In genomic region chr7:29247314-29247700, GRCm38 (mm10) we compare ENCODE assay signal across 8 mouse cellular contexts. TPM values are rescaled to one million over a fixed set of nuclear protein-coding genes. Genes with fewer than 3 reads are reported as not detected.
DNase-seq lines count a peak whose midpoint lies in the region; ATAC-seq and TF ChIP-seq lines count a peak whose summit lies in the region.

No protein-coding gene starts in this region.

- H3K4me1 ChIP-seq in bone marrow, adult 2 months (ENCODE audit: control insufficient read depth, insufficient read depth, low read length) = no peaks in the 10 kb centered on the region
- H3K4me1 ChIP-seq in embryonic fibroblast, embryonic 13.5 days (ENCODE audit: control insufficient read depth, insufficient read depth, low read length) = peaks cover 6% of the 10 kb centered on the region; the same call in 1 of the 2 replicates
- peaks cover 11 to 12% of the 10 kb centered on the region in 2 experiments; a peak in 2 of 4 replicates for H3K4me1 ChIP-seq in heart, embryonic 14.5 days (ENCODE audit: control insufficient read depth in 2 of 2, insufficient read depth in 2 of 2, low read length in 2 of 2)
- H3K4me1 ChIP-seq in neural tube, embryonic 15.5 days = 0 out of 2 replicates have a peak, but pooled peaks cover 5% of the 10 kb centered on the region

- H3K27me3 ChIP-seq in C2C12 (ENCODE audit: control insufficient read depth, insufficient read depth, insufficient read length) = no peaks in the 10 kb centered on the region
- no peaks in the 10 kb centered on the region for H3K27me3 ChIP-seq in heart, embryonic 14.5 days (ENCODE audit: control insufficient read depth, insufficient read depth, low read length)
- peaks cover 28% of the 10 kb centered on the region for H3K27me3 ChIP-seq in neural tube, embryonic 15.5 days (replicated peaks)

- WGBS in bone marrow, adult 2 months = 31% methylated on average over 16 of the region's 16 CpGs
- 29% methylated on average over 16 of the region's 16 CpGs for WGBS in heart, embryonic 14.5 days
- WGBS in neural tube, embryonic 15.5 days = 28% methylated on average over 16 of the region's 16 CpGs

- H3ac ChIP-seq in C2C12 (ENCODE audit: control insufficient read depth, insufficient read length, low read depth) = peak overlapping the region; percentile 34

- H3K4me3 ChIP-seq in C2C12 (ENCODE audit: insufficient read depth, poor library complexity, severe bottlenecking) = peak overlapping the region; percentile 33
- H3K4me3 ChIP-seq in bone marrow, adult 2 months (replicated peaks; ENCODE audit: control insufficient read depth, low read depth, low read length) = peak overlapping the region; percentile 14
- peak overlapping the region; percentile 41 for H3K4me3 ChIP-seq in embryonic fibroblast, embryonic 13.5 days (ENCODE audit: insufficient read depth, low read length)
- peak overlapping the region; percentile 44 to 45 for H3K4me3 ChIP-seq in heart, embryonic 14.5 days (ENCODE audit: control insufficient read depth in 1 of 2, insufficient read depth in 1 of 2, low read depth in 1 of 2, low read length in 2 of 2)
- peak overlapping the region; percentile 15; the same call in 1 of the 2 replicates for H3K4me3 ChIP-seq in neural tube, embryonic 15.5 days (replicated peaks)

- H3K79me2 ChIP-seq in C2C12 (ENCODE audit: control insufficient read depth, insufficient read depth) = peaks cover 12% of the 10 kb centered on the region

- H3K36me3 ChIP-seq in C2C12 (ENCODE audit: control insufficient read depth, insufficient read depth) = peaks cover 6% of the 10 kb centered on the region
- H3K36me3 ChIP-seq in heart, embryonic 14.5 days (ENCODE audit: control insufficient read depth, insufficient read depth, low read length) = peaks cover 32% of the 10 kb centered on the region
- peaks cover 23% of the 10 kb centered on the region for H3K36me3 ChIP-seq in neural tube, embryonic 15.5 days

- no peaks in the 10 kb centered on the region for H3K79me3 ChIP-seq in C2C12 (ENCODE audit: low read depth)

- peak overlapping the region; percentile 89 for H3K4me2 ChIP-seq in heart, embryonic 14.5 days (ENCODE audit: low read length)
- H3K4me2 ChIP-seq in neural tube, embryonic 15.5 days = peak overlapping the region; percentile 38

- peak overlapping the region; percentile 71 for H3K9ac ChIP-seq in heart, embryonic 14.5 days (ENCODE audit: low read length)
- H3K9ac ChIP-seq in neural tube, embryonic 15.5 days (replicated peaks) = no peak overlapping the region

- no peaks in the 10 kb centered on the region for H3K9me3 ChIP-seq in heart, embryonic 14.5 days (ENCODE audit: control insufficient read depth, low read length)
- H3K9me3 ChIP-seq in neural tube, embryonic 15.5 days (replicated peaks) = no peaks in the 10 kb centered on the region

- TF ChIP-seq CTCF in C2C12 (IDR thresholded peaks at IDR 0.05; ENCODE audit: control insufficient read depth, insufficient read depth, insufficient read length) = peak; percentile 80
- peak; percentile 87 for TF ChIP-seq CTCF in bone marrow, adult 2 months (IDR thresholded peaks at IDR 0.05; ENCODE audit: control insufficient read depth, insufficient read depth, low read length)
- peak; percentile 80 for TF ChIP-seq CTCF in embryonic fibroblast, embryonic 13.5 days (IDR thresholded peaks at IDR 0.05; ENCODE audit: borderline replicate concordance, insufficient read depth, low read length)

- ATAC-seq in heart, embryonic 14.5 days (ENCODE audit: insufficient number of reproducible peaks, insufficient read depth, low FRiP score, low read depth) = peak; percentile 19; the same call in 1 of the 2 replicates
- no peak for ATAC-seq in neural tube, embryonic 15.5 days (ENCODE audit: low FRiP score)

- DNase-seq in kidney, postnatal 10 days = peak; percentile 89
- DNase-seq in lung, adult 18-20 months = peak; percentile 80 to 84
- peak; percentile 72 to 80 for DNase-seq in thymus, adult 18-20 months

- no peak for TF ChIP-seq POLR2A in bone marrow, adult 2 months (IDR thresholded peaks at IDR 0.05; ENCODE audit: borderline replicate concordance, control insufficient read depth, low read depth, low read length)
- no peak for TF ChIP-seq POLR2A in embryonic fibroblast, embryonic 13.5 days (IDR thresholded peaks at IDR 0.05; ENCODE audit: low read depth, low read length)

- no peak overlapping the region for H3K27ac ChIP-seq in bone marrow, adult 2 months (ENCODE audit: control insufficient read depth, insufficient read depth, low read depth, low read length, poor library complexity)
- H3K27ac ChIP-seq in embryonic fibroblast, embryonic 13.5 days (ENCODE audit: insufficient read depth, low read length) = no peak overlapping the region
- H3K27ac ChIP-seq in heart, embryonic 14.5 days (replicated peaks in 1 of 2; ENCODE audit: control insufficient read depth in 1 of 2, insufficient read depth in 1 of 2, low read depth in 2 of 2, low read length in 2 of 2) = no peak overlapping the region
- H3K27ac ChIP-seq in neural tube, embryonic 15.5 days (replicated peaks) = no peak overlapping the region

TF ChIP-seq in C2C12, 6 proteins besides CTCF, POLR2A, EP300 and RAD21:
- TF ChIP-seq USF1 (IDR thresholded peaks at IDR 0.05; ENCODE audit: low read depth) = no peak
- TF ChIP-seq MAX (IDR thresholded peaks at IDR 0.05) = no peak
- no peak for TF ChIP-seq FOSL1 (IDR thresholded peaks at IDR 0.05; ENCODE audit: insufficient read depth, low read length, poor library complexity, severe bottlenecking)
- TF ChIP-seq CEBPB (IDR thresholded peaks at IDR 0.05; ENCODE audit: low read depth) = no peak
- TF ChIP-seq MYOG (IDR thresholded peaks at IDR 0.05; ENCODE audit: control insufficient read depth, extremely low read depth, insufficient read length) = no peak
- no peak for TF ChIP-seq MYOD1 (IDR thresholded peaks at IDR 0.05; ENCODE audit: control insufficient read depth, insufficient read length, low read depth)

RNA-seq across cellular contexts. Expression of gene 2200002D01Rik, which starts 1.0 kb away (rescaled TPM):
- polyA plus RNA-seq in C2C12 (2012; fragmentation: generic; extraction: Trizol) = 72.9 TPM
- polyA plus RNA-seq in bone marrow, adult 2 months (2011; ENCODE audit: insufficient read depth, insufficient read length, low replicate concordance, missing spikeins) = 15.6 and 18.7 TPM in 2 replicates
- 10.6 and 40.6 TPM in 2 replicates for polyA plus RNA-seq in embryonic fibroblast, embryonic 13.5 days (2011; ENCODE audit: insufficient read length, low read depth, missing spikeins)
- polyA plus RNA-seq in heart, embryonic 14.5 days (2014; fragmentation: Nextera tagmentation; extraction: Ambion mirVana) = 5.9 and 7.7 TPM in 2 replicates
- 1.4 and 12.8 TPM in 2 replicates for polyA plus RNA-seq in neural tube, embryonic 15.5 days (2015; fragmentation: Nextera tagmentation; extraction: Ambion mirVana)

RNA-seq across cellular contexts. Expression of gene Yif1b, which starts 9.2 kb away (rescaled TPM):
- 140 TPM for polyA plus RNA-seq in C2C12 (2012; fragmentation: generic; extraction: Trizol)
- polyA plus RNA-seq in bone marrow, adult 2 months (2011; ENCODE audit: insufficient read depth, insufficient read length, low replicate concordance, missing spikeins) = 8.5 and 10.7 TPM in 2 replicates
- polyA plus RNA-seq in embryonic fibroblast, embryonic 13.5 days (2011; ENCODE audit: insufficient read length, low read depth, missing spikeins) = 67.7 and 68.0 TPM in 2 replicates
- 105 and 114 TPM in 2 replicates for polyA plus RNA-seq in heart, embryonic 14.5 days (2014; fragmentation: Nextera tagmentation; extraction: Ambion mirVana)
- polyA plus RNA-seq in neural tube, embryonic 15.5 days (2015; fragmentation: Nextera tagmentation; extraction: Ambion mirVana) = 112 and 113 TPM in 2 replicates

RNA-seq across cellular contexts. Expression of gene Kcnk6, which starts 15.0 kb away (rescaled TPM):
- 0.09 TPM for polyA plus RNA-seq in C2C12 (2012; fragmentation: generic; extraction: Trizol)
- 3.5 and 8.8 TPM in 2 replicates for polyA plus RNA-seq in bone marrow, adult 2 months (2011; ENCODE audit: insufficient read depth, insufficient read length, low replicate concordance, missing spikeins)
- 1.4 and 2.7 TPM in 2 replicates for polyA plus RNA-seq in embryonic fibroblast, embryonic 13.5 days (2011; ENCODE audit: insufficient read length, low read depth, missing spikeins)
- 0.85 and 1.2 TPM in 2 replicates for polyA plus RNA-seq in heart, embryonic 14.5 days (2014; fragmentation: Nextera tagmentation; extraction: Ambion mirVana)
- polyA plus RNA-seq in neural tube, embryonic 15.5 days (2015; fragmentation: Nextera tagmentation; extraction: Ambion mirVana) = 0.54 and 1.4 TPM in 2 replicates

RNA-seq across cellular contexts. Expression of gene Catsperg1, which starts 33.5 kb away (rescaled TPM):
- not detected for polyA plus RNA-seq in C2C12 (2012; fragmentation: generic; extraction: Trizol)
- polyA plus RNA-seq in bone marrow, adult 2 months (2011; ENCODE audit: insufficient read depth, insufficient read length, low replicate concordance, missing spikeins) = 1.7 and 4.1 TPM in 2 replicates
- 0.40 and 0.47 TPM in 2 replicates for polyA plus RNA-seq in embryonic fibroblast, embryonic 13.5 days (2011; ENCODE audit: insufficient read length, low read depth, missing spikeins)
- polyA plus RNA-seq in heart, embryonic 14.5 days (2014; fragmentation: Nextera tagmentation; extraction: Ambion mirVana) = 0.44 and 0.66 TPM in 2 replicates
- polyA plus RNA-seq in neural tube, embryonic 15.5 days (2015; fragmentation: Nextera tagmentation; extraction: Ambion mirVana) = 1.9 and 4.4 TPM in 2 replicates

RNA-seq across cellular contexts. Expression of gene Spint2, which starts 34.4 kb away (rescaled TPM):
- polyA plus RNA-seq in C2C12 (2012; fragmentation: generic; extraction: Trizol) = not detected
- 17.2 and 35.7 TPM in 2 replicates for polyA plus RNA-seq in bone marrow, adult 2 months (2011; ENCODE audit: insufficient read depth, insufficient read length, low replicate concordance, missing spikeins)
- 11.6 and 11.7 TPM in 2 replicates for polyA plus RNA-seq in embryonic fibroblast, embryonic 13.5 days (2011; ENCODE audit: insufficient read length, low read depth, missing spikeins)
- 93.5 and 98.5 TPM in 2 replicates for polyA plus RNA-seq in heart, embryonic 14.5 days (2014; fragmentation: Nextera tagmentation; extraction: Ambion mirVana)
- 62.7 and 140 TPM in 2 replicates for polyA plus RNA-seq in neural tube, embryonic 15.5 days (2015; fragmentation: Nextera tagmentation; extraction: Ambion mirVana)
